Mouse (Mus musculus) midbrain, embryonic 10.5 days (tissue): Measurements from ENCODE around the gene Mapk6. TPM values are rescaled to one million over a fixed set of nuclear protein-coding genes. Genes with fewer than 3 reads are reported as not detected.

Experiments used
- DNase-seq: peaks from one replicate; pipeline ENCODE4 v3.0.0-alpha.2; 2017; ENCODE audit warnings: low spot score
- H3K27ac ChIP-seq: fragments of 300-500 bp; sonication (generic); replicated peaks from 2 replicates; pipeline ENCODE4 v1.5.1; 2016; ENCODE audit warnings: mild to moderate bottlenecking
- H3K27me3 ChIP-seq: fragments of 300-500 bp; sonication (generic); 2 replicates; pipeline ENCODE4 v1.6.1; 2016; ENCODE audit warnings: low read depth, mild to moderate bottlenecking; ENCODE audit not compliant: poor library complexity, severe bottlenecking
- H3K36me3 ChIP-seq: fragments of 300-500 bp; sonication (generic); 2 replicates; pipeline ENCODE4 v1.6.1; 2016; ENCODE audit warnings: mild to moderate bottlenecking, moderate library complexity
- H3K4me1 ChIP-seq: fragments of 300-500 bp; sonication (generic); 2 replicates; pipeline ENCODE4 v1.6.1; 2016
- H3K4me3 ChIP-seq: fragments of 300-500 bp; sonication (generic); 2 replicates; pipeline ENCODE4 v1.5.1; 2016; ENCODE audit warnings: mild to moderate bottlenecking, moderate library complexity
- H3K9me3 ChIP-seq: fragments of 300-500 bp; sonication (generic); replicated peaks from 2 replicates; pipeline ENCODE4 v1.6.1; 2016; ENCODE audit warnings: mild to moderate bottlenecking
- WGBS: fragments of 180-500 bp; shearing (Covaris S2); methylation state at CpG from one replicate; pipeline ENCODE4 v1.1.7; 2016; 5-methylcytosine and 5-hydroxymethylcytosine counted together
- polyA plus RNA-seq: library from polyadenylated mRNA; unstranded; fragments of >200 nt; fragmentation: Nextera tagmentation; extraction: Ambion mirVana; gene quantifications from 2 replicates; pipeline ENCODE4 v1.2.1, GENCODE M21; 2016

The Mapk6 gene
- polyA plus RNA-seq, 1 experiment from 2014 or later: 138 TPM

DNA sequence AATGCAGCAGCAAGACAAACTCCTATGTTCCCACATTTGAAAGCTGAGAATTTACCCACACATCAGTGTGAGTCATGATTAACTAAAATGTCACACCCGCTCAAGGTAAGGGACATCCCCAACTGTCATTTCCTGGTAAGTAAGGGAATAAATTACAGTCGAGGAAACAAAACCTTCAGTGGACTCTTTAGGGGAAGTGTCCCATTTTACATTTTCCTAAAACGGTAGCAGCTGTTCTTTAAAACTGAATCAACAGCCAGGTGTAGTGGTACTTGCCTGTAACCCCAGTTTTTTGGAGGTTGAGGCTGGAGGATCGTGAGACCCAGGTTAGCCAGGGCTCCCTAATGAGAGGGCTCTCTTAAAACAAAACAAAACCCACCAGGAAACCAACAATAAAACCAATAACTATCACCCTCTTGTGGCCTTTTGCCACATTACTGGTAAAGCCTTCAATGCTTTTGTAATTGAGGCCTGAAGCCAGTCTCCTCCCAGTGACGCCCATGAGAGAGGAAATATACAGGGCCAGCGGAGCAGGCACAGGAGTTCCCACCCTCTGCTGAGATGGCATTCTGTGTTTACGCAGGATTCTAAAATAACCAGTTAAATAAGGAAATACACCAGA lies 24.5 kb upstream of the Mapk6 start:
- Histone ChIP-seq H3K36me3 (no peaks in the 10 kb centered on the region), H3K27me3 (no peaks in the 10 kb centered on the region), H3K27ac (no peak overlapping the region), H3K4me1 (peaks cover 25% of the 10 kb centered on the region), H3K9me3 (no peaks in the 10 kb centered on the region), H3K4me3 (no peak overlapping the region)
- WGBS: 59% methylated on average over 7 of the region's 7 CpGs
- DNase-seq: no peak

DNA sequence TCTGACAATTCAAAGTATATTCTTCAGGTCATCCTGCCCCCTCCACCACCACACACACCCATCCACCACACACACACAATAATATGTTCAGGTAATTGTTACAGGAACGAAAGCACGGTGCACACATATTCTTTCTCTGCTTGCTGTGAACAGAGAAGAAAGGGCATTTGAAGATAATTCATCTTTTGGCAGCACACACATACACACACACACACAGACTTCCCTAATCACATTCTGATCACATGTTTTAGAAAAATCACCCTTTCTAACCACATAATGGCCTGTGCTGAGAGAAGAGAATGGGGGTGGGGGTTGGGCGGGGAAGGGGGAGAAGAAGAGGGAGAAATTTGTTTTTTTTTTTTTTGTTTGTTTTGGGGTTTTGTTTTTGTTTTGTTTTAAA lies 22.9 kb upstream of the Mapk6 start:
- DNase-seq: no peak
- H3K4me3 ChIP-seq: no peak overlapping the region
- WGBS: 92% methylated on average over 3 of the region's 3 CpGs
- no peak overlapping the region for H3K27ac ChIP-seq
- H3K9me3 ChIP-seq: no peaks in the 10 kb centered on the region
- H3K36me3 ChIP-seq: no peaks in the 10 kb centered on the region
- H3K4me1 ChIP-seq: peaks cover 20% of the 10 kb centered on the region
- no peaks in the 10 kb centered on the region for H3K27me3 ChIP-seq

DNA sequence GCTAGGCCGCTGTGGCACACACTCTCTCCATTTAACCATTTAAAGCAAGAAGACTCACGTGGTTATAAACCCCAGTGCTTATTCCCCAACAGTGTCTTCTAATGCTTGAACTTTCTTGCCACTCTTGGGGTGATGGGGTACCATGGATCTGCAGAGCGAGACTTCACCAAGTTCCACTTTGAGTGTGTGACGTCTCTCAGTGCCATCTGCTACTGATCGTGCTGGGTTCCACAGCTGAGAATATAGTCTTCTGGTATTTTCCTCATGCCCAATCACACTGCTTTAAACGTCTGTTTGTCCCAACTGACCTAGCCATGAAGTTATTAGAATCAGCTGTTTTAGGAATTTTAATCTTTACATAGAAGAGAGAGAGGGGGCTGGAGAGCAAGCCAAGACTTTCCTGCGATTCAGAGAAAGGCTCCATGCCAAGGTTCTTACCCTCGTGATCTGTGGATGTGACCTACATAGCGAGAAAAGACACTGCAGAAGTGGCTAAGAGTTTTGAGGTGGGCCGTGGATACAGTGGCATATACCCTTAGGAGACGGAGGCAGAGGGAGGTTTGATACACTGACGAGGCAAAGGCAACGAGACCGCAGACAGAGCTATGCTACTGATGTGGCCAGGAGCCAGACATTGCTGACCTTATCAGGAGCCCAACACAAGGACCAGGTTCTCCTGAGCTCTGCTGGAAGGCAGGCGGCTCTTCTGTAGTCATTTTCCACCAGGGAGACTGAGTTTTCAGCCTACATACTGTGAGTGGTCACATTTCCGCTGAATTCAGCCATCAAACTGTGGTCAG lies 21.2 kb upstream of the Mapk6 start:
- no peaks in the 10 kb centered on the region for H3K36me3 ChIP-seq
- H3K9me3 ChIP-seq: no peaks in the 10 kb centered on the region
- no peak overlapping the region for H3K4me3 ChIP-seq
- no peaks in the 10 kb centered on the region for H3K27me3 ChIP-seq
- peak overlapping the region; percentile 17; the same call in 1 of the 2 replicates for H3K27ac ChIP-seq
- H3K4me1 ChIP-seq: peaks cover 12% of the 10 kb centered on the region
- DNase-seq: no peak
- WGBS: 81% methylated on average over 16 of the region's 16 CpGs

DNA sequence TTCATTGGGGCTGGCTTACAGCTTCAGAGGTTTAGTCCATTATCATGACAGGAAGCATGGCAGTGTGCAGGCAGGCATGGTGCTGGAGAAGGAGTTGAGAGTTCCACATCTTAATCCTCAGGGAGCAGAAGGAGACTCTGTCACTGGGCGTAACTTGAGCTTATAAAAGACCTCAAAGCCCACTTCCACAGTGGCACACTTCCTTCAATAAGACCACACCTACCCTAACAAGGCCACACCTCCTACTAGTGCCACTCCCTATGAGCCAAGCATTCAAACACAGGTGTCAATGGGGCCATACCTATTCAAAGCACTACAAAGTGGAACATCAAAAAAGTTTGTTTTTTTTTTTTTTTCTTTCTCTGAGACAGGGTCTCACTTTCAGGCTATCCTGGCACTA lies 19.9 kb upstream of the Mapk6 start:
- H3K4me3 ChIP-seq: no peak overlapping the region
- no peaks in the 10 kb centered on the region for H3K36me3 ChIP-seq
- WGBS: 83% methylated on average over 1 of the region's 1 CpGs
- no peaks in the 10 kb centered on the region for H3K9me3 ChIP-seq
- no peak for DNase-seq
- H3K27me3 ChIP-seq: no peaks in the 10 kb centered on the region
- no peaks in the 10 kb centered on the region for H3K4me1 ChIP-seq
- no peak overlapping the region for H3K27ac ChIP-seq

DNA sequence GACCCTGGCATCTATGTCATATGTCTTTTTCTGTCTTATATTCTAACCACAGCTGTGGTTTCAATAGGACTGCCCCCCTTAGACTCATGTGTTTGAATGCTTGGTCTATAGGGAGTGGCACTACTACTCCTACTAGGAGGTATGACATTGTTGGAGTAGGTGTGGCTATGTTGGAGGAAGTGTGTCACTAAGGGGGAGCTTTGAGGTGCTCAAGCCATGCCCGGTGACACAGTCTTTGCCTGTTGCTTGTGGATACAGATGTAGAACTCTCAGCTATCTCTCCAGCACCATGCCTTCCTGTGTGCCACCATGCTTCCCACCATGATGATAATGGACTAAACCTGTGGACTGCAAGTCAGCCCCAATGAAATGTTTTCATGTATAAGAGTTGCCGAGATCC lies 19.2 kb upstream of the Mapk6 start:
- 86% methylated on average over 2 of the region's 2 CpGs for WGBS
- Histone ChIP-seq H3K36me3 (no peaks in the 10 kb centered on the region), H3K4me1 (no peaks in the 10 kb centered on the region), H3K9me3 (no peaks in the 10 kb centered on the region), H3K27me3 (no peaks in the 10 kb centered on the region), H3K4me3 (no peak overlapping the region), H3K27ac (no peak overlapping the region)
- DNase-seq: no peak

DNA sequence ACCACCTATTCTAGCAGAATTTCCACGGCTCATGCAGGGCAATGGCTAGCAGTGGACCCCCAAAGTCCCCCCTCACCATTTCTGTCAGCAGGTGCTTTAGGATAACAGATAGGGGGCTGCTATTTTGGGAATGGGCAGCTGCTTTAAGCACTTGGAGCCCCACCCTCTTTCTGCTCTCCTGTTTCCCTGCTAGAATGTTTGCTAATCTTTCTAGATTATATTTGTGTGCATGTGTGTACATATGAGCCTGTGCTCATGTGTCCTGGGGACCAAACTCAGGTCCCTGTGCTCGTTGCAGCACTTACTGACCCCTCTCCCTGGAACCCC lies 18.4 kb upstream of the Mapk6 start:
- 59% methylated on average over 2 of the region's 2 CpGs for WGBS
- Histone ChIP-seq H3K9me3 (no peaks in the 10 kb centered on the region), H3K4me3 (no peak overlapping the region), H3K36me3 (no peaks in the 10 kb centered on the region), H3K27me3 (no peaks in the 10 kb centered on the region), H3K4me1 (no peaks in the 10 kb centered on the region), H3K27ac (no peak overlapping the region)
- no peak for DNase-seq

DNA sequence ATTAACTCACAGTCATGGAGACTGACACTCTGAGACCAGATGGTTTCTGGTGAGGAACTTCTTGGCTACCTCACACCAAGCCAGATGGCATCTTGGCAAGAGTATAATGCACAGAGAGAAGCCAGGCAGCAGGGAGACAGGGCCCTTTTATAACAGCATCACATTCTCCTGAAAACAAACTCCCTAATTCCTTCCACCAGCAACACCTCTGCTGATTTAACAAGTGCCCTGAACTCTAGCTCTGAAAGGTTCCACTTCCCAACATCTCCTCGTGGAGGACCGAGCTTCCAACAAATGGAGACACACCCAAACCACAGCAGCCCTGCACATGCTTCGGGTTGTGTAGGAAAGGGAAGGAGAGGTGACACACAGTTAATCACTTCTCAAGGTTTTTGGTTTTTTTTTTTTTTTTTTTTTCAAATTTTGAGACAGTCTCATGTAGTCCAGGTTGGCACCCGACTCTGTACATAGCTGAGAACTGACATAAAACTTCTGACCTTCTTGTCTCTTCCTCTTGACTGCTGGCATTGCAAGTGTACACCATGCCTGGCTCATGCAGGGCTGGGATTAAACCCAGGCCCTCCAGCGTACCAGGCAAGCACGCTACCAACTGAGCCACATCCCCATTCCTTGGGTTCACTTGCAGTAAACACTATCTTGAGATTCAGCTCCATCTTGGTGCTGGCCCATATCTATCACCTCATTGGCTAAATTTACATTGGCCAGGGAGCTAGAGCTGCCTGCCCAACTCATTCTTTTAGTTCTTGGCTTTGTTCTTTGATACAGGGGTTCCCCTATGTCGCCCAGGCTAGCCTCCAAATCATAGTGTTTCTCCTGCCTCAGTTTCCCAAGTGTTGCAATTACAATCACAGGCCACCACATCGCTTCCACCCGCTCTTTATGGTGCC lies 17.8 kb upstream of the Mapk6 start:
- Histone ChIP-seq H3K4me3 (no peak overlapping the region), H3K27ac (no peak overlapping the region), H3K27me3 (no peaks in the 10 kb centered on the region), H3K4me1 (no peaks in the 10 kb centered on the region), H3K36me3 (no peaks in the 10 kb centered on the region), H3K9me3 (no peaks in the 10 kb centered on the region)
- WGBS: 84% methylated on average over 9 of the region's 9 CpGs
- DNase-seq: no peak

DNA sequence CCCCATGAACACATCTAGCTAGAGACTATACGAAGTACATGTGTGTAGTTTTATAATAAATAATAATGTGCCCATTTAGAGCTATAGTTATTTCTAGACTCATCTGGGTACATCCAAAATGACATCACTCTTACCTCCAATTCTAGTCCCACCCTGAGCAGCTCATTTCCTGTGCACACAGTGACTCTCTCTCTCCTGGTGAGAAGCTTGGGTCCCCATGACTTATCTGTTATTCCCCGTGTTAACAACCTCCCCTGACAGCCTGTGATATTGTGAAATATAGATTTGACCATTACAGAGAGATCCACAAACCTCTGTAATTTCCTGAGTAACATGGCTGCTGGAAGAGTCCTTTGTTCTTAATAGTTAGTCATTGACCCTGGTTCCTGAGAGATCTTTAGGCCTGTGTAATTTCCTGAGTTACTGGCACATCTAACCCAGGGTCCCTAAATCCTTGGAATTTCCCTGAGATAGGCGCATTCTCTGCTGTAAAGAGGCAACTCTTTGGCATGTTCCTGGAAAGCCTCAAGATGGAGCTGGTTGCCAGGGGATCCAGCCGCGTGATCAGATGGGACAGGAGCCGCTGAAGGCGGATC lies 16.1 kb upstream of the Mapk6 start:
- Histone ChIP-seq H3K9me3 (no peaks in the 10 kb centered on the region), H3K27me3 (no peaks in the 10 kb centered on the region), H3K4me3 (no peak overlapping the region), H3K36me3 (no peaks in the 10 kb centered on the region), H3K27ac (no peak overlapping the region), H3K4me1 (no peaks in the 10 kb centered on the region)
- no peak for DNase-seq
- WGBS: 83% methylated on average over 7 of the region's 7 CpGs

DNA sequence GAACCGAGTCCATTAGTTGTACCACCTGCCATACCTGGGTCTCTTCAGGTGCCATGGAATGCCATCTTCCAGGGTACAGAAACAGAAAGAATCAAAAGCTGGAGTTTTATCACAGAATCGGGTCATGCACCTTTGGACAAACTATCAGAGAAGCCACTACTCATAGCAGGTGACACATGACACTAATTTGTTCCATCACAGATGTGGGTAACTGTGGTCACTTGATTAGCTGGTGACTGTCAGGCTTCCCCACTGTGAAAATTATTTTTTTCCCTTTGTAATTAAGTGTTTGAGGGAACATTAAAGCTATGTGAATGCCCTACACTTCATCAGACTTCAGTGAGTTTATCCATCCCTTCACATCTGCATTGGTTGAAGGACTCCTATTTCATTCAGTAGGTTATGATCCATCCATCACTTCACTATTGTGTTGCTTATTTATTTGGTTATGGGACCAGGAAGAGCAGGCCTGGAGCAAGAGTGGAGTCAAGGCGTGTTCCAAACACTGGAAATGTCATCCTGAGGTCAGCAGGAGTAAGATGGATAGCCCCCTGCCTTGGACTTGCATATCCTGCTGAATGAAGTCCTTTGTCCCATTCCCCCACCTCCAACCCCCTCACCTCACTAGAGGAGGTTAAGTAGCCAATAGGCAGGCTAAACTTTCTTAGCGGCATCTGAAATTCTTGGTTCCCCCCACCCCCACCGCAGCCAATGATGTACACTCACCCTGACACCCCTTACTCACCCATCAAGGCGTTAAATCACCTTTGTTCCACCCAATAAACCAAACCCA lies 14.7 kb upstream of the Mapk6 start:
- H3K4me1 ChIP-seq: no peaks in the 10 kb centered on the region
- H3K27ac ChIP-seq: no peak overlapping the region
- H3K36me3 ChIP-seq: no peaks in the 10 kb centered on the region
- no peak for DNase-seq
- H3K9me3 ChIP-seq: no peaks in the 10 kb centered on the region
- no peak overlapping the region for H3K4me3 ChIP-seq
- 78% methylated on average over 6 of the region's 6 CpGs for WGBS
- H3K27me3 ChIP-seq: no peaks in the 10 kb centered on the region

DNA sequence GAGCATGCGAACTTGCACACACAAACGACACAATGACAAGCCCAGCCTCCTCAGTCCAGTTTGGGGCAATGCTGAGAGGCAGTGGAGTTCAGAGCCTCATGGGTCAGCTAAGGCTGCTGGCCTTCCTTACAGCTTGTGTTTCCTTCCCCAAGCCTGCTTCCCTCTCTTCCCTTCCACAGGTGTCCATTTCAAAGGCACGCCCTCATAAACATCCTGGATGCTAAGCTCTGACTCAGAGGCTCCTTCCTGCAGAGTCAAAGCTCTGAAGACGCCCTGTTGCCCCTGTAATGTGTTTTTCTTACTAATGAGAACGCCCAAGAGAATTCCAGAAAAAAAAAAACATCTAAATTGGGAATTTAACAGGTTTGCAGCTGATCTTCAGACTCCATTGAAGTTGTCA lies 13.9 kb upstream of the Mapk6 start:
- DNase-seq: no peak
- Histone ChIP-seq H3K27ac (no peak overlapping the region), H3K9me3 (no peaks in the 10 kb centered on the region), H3K36me3 (no peaks in the 10 kb centered on the region), H3K4me1 (no peaks in the 10 kb centered on the region), H3K4me3 (no peak overlapping the region), H3K27me3 (no peaks in the 10 kb centered on the region)
- WGBS: 75% methylated on average over 5 of the region's 5 CpGs

DNA sequence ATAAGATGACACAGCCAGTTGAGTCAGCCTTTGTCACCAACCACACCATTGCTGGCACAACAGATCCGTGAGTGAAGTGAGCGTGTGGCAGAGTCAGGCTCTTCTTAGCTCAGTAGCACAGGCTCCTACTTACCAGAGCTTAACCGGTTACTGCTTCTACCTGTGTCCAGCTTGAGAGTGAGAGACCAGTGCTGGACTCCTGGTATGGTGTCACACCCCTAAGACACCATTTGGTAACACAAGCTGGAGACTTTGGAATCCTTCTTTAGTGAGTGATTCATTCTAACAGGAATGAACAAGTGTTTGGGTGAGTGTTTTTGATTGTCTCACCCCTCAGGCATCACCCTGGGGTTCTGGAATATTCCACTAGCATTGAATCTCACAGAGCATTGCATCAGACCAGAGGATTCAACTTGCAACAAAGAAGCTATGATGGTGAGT lies 12.5 kb upstream of the Mapk6 start:
- WGBS: 90% methylated on average over 3 of the region's 3 CpGs
- DNase-seq: no peak

DNA sequence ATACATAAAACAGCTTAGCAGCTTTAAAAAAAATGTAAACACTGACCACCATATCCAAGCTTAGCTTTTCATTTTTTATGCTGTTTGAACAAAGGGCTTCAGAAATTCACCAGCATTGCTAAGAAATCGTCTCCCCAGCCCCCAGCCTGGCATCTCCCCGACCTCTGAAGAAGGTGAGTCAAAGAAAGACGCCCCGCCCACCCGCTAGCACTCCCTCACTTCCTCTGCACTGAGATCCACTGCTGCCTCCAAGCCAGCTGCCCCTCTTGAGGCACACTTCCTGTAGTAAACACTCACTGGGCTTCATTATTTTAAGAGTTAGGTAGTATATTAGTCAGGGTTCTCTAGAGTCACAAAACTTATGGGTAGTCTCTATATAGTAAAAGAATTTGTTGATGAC lies 4.4 kb upstream of the Mapk6 start:
- H3K9me3 ChIP-seq: no peaks in the 10 kb centered on the region
- 48% methylated on average over 5 of the region's 5 CpGs for WGBS

More for the DNA sequence above, 12.5 kb upstream of the Mapk6 start:
- H3K4me3 ChIP-seq: no peak overlapping the region
- H3K27me3 ChIP-seq: no peaks in the 10 kb centered on the region
- H3K9me3 ChIP-seq: no peaks in the 10 kb centered on the region
- no peak overlapping the region for H3K27ac ChIP-seq
- H3K36me3 ChIP-seq: no peaks in the 10 kb centered on the region
- H3K4me1 ChIP-seq: no peaks in the 10 kb centered on the region

More for the DNA sequence above, 4.4 kb upstream of the Mapk6 start:
- Histone ChIP-seq H3K27me3 (no peaks in the 10 kb centered on the region; the same call in 1 of the 2 replicates), H3K4me3 (no peak overlapping the region), H3K27ac (no peak overlapping the region), H3K36me3 (no peaks in the 10 kb centered on the region), H3K4me1 (peaks cover 22% of the 10 kb centered on the region)
- no peak for DNase-seq
